Mouse (Mus musculus): ENCODE results near the gene Myod1. TPM values are rescaled to one million over a fixed set of nuclear protein-coding genes. Genes with fewer than 3 reads are reported as not detected.

Gene Myod1
- total RNA-seq (2021): not detected
- long read RNA-seq, experiment 1: 0 reads
- long read RNA-seq, experiment 2: 0 reads

DNA sequence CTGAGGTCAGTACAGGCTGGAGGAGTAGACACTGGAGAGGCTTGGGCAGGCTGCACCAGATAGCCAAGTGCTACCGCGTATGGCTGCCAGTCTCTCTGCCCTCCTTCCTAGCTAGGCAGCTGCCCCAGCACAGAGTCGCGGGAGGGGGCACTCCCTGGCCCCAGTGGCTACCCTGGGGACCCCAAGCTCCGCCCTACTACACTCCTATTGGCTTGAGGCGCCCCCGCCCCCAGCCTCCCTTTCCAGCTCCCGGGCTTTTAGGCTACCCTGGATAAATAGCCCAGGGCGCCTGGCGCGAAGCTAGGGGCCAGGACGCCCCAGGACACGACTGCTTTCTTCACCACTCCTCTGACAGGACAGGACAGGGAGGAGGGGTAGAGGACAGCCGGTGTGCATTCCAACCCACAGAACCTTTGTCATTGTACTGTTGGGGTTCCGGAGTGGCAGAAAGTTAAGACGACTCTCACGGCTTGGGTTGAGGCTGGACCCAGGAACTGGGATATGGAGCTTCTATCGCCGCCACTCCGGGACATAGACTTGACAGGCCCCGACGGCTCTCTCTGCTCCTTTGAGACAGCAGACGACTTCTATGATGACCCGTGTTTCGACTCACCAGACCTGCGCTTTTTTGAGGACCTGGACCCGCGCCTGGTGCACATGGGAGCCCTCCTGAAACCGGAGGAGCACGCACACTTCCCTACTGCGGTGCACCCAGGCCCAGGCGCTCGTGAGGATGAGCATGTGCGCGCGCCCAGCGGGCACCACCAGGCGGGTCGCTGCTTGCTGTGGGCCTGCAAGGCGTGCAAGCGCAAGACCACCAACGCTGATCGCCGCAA lies at the start of gene Myod1:
TSS of gene Myod1 (plus strand) at position 303 of the 836 bp plus-strand sequence.
- no peak for DNase-seq

DNA sequence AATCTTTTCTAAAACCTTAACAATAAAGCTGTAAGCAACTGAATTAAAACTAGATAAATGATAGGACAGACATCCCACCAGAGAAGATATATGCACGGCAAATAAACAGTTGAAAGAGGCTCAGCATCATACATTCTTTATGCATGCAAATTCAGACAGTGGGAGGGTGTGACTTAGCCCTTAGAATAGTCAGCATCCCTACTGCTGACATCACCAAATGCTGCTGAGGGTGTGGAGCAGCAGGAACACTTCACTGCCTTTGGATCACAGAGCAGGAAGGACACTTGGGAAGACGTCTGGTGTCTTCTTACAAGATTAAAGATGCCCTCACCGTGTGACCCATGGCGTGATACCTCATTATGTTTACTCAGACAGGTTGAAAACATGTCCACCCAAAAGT lies 48.4 kb upstream of the Myod1 start:
- no peak for DNase-seq

DNA sequence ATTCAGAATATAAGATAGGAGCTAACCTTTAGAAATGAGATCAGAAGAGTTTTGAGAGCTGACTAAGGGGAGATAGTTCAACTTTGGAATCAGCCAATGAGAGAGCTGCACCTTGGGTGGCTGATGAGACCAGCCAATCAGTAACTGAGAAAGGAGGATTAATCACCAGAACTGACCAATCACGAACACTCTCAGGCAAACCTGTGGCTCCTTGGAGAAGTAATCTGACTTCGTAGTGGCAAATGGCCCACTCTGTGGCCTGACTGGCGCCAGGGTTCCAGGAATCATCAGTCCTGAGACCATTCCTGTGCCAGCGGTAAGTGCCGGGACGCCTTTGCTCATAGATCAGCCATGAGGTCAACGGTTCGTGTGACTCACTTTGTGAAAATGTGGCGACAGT lies 38.9 kb upstream of the Myod1 start:
- no peak for DNase-seq

DNA sequence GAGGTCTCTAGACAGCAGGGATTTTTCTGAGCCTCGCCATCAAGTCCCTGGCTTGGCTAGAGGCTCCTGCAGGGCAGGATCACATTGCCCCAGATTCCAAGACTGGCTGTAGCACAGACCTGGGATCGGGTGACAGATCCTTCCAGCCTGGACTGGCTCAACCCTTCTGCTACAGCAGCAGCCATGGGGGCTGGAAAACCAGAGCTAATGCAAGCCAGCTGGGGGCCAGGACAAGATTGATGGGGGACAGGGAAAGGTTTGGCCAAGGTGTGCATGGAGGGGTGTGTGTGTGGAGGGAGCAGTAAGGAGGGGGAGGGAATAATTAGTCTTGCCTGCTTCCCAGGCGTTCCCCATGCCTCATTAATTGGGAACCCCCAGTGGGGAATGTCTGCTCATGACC lies 36.5 kb upstream of the Myod1 start:
- DNase-seq: no peak

DNA sequence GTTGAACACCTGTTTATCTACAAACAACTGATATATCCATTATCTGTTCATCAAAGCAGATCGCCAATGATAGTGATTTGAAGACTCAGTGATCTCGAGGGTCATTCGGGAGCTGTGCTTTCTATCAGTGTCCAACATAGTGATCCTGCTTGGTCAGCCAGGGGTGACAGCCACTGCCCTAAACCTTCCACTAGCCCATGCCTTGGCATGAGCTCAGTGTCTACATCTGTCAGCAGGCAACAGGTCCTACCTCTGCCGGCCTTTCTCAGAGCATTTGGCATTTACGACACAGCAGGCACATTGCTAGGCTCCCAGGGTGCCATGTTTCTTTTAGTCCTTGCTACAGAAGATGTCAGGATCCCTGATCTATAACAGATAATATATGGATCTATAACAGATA lies 36.0 kb upstream of the Myod1 start:
- DNase-seq: no peak

DNA sequence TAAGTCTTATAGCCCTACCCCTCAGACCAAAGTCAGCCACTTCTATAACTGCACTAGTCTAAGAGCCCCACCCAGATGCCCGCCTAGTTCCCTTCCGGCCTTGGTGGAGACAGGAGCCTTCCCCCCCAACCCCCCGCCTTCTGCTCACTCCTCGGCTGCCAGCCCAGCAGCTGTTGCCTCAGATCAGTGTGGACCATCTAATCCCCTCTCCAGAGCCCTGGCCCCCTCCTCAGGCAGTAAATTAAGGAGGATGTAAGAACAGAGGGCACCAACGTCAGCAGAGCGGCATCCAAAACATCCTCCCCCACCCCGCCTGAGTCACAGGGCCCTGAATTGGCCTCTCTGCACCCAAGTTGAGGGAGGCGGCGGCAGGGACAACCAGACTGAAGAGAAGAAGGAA lies 34.8 kb upstream of the Myod1 start:
- no peak for DNase-seq

DNA sequence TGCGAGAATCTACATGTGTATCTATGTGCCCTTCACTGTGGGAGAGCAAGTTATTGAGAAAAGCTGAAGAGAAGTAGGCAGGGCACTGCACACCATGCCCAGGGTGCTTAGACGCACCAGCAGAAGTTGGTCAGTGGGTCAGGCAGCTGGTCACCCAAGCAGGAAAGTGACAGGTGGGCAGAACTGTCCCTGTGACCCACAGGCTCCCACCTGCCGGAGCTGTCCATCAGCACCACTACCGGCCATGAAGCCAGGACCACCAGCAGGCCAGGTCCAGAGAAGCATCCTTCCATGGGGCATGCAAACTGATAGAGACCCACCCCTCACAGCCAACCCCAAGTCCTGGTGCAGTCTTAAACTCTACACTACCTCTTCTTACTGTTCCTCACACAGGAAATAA lies 28.6 kb upstream of the Myod1 start:
- no peak for DNase-seq

DNA sequence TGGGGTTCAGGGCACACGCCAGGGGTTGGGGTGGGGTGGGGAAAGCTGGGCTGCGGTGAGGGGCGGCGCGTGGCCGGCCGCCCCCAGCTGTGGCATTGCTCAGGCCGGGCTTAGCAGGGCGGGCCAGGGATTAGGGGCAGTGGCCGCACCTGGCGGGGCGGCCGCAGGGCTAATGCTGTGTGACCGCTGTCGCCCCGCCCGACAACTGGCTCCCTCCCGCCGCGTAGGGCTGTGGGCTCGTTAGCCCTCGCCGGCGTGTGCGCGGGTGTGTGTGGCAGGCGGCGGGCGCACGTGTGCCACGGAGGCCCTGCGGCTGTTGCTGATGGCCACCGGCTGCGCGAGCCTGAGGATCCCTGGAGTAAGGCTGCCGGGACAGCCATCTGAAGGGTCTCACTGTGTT lies 27.5 kb upstream of the Myod1 start:
- no peak for DNase-seq

DNA sequence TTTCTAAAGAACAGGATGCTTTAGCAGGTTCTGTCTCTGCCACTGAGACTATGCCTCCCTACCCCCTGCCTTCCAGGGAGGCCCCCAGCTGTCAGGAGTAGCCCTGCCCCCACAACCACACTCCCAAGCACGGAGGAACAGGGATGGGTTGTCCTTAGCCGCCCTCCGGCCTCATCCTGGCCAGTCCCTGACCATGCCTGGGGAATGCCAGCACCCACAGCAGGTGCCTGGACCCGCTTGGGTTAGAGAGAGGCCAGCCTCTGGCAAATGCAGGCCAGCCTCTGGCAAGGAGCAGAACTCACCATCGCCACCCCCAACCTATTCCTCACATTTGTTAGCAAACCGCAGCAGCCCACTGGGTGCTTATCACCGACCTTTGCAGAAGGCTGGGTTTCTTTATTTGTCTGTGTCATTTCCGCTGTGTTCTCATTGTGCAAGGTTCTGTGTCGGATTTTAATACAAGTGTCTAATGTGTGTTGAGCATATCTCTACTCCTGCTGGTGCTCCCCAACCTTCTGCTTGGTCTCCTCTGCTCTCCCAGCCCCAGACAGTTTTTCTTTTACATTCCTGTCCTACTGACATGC lies 26.1 kb upstream of the Myod1 start:
- DNase-seq: no peak

DNA sequence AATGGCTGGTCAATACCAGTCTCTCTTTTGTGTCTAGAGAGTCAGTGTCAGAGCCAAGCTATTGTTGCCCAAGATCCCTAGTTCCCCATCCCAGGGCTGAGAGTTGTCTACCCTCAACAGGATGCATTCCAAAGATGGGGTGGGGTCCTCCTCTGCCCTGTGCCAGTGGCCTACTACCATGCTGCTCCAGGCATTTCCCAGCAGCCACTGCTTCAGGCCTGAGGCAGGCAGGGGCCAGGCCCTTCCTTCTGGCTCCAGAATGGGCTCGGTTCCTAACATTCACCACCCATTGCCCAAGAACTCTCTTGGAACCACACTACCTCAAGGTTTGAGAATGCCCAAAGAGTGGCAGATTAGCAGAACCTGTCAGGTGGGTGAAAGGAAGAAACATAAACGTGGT lies 23.5 kb upstream of the Myod1 start:
- DNase-seq: no peak

DNA sequence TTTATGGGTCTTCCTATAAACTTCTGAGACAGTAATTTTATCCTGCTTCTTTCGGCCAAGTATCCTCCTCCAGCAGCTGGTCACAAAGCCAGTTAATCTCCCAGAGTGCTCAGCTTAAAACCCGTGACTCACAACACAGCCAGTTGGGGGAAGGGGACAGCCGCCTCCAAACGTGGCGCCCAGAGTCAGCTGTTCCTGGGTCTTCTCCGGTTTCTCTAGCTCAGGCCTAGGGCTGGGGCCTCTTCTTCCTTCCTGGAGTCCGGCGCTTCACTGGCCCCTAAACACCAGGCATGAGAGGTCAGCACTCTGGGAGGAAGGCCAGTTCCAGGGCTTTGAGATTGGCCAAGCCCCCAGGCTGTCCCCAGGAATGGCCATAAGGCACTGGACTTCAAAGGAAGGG lies 23.1 kb upstream of the Myod1 start:
- DNase-seq: no peak

DNA sequence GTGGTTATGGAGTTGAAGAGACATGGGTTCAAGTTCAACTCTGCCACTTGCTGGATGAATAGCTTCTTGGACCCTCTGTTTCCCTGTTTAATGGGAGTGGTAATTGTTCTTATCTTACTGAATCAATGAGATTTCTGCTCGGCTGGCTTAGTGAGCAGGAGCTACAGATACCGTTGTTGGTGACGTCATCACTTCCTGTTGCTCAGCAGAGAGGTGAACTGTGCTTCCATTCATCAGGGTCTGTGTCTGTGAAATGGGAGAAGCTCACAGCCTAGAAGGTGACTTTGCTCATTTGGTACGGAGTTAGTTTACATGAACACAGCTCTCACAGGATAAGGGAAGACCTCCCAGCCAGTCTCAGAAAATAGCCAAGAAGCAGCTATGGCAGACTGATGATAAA lies 22.4 kb upstream of the Myod1 start:
- no peak for DNase-seq

DNA sequence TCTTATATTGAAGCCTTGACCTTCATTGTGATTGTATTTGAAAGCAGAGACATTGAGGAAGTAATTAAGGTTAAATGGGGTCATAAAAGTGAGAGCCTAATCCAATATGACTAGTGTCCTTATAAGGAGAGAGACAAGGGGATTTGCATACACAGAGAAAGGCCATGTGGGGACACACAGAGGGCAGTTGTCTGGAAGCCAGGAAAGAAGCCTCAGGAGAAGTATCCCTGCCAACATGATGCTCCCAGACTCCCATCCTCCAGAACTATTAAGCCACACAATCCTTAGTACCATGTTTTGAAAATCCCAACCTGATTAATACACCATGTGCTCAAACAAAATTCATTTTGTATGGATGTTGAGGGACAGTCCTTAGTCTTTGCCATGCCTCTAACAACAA lies 14.5 kb upstream of the Myod1 start:
- no peak for DNase-seq

DNA sequence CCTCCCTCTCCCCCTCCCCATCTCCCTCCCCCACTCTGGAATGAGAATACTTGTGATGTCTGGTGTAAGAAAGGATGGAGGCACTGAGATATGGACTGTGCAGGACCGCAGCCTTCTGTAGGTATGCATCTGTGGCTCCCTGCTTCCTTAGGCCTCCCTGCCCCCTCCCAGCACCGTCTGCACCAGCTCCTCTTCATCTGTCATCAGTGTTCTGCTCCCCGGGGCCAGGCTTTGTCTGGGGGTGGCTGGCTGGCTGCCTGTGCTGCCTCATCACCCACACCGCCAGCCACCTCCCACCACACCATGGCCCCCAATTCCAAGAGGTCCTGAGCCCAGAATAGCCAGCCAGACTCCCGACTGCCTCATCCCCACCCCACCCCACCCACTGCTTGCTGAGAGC lies 12.1 kb upstream of the Myod1 start:
- DNase-seq: no peak

DNA sequence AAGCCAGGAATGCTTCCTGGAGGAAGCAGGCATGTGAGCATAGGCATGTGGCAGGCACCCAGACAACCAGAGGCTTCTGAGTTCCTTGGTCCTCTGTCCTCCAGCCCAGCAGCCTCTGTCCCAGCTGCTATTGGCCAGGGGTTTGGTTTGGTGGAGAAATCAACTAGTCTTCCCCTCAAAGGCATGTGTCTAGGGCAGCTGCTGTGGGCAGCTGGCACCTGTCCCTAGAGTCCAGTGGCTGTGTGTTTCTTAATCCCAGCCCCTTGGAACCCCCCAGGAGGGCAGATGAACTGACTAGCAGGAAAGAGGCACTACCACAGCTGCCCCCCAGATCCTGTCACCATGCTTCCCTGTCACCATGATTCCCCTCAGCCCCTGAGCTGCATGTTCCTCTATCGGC lies 10.5 kb upstream of the Myod1 start:
- no peak for DNase-seq

DNA sequence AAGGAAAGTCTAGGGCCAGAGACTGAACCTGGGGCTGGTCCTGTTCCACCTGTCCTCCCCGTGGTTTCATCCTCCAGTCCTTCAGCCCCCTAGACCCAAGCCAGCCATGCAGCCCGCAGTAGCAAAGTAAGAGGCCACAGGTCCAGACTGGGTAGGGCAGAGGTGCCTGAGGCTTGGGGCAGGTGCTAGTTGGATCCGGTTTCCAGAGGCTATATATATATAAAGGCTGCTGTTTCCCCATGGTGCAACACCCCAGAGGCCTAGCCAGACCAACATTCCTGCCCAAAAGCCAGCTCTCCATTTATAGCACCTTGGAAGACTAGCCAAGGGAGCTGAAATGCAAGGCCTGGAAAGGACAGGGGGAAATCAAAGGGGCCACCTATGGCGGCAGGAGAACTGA lies 5.2 kb upstream of the Myod1 start:
- DNase-seq: peak; percentile 18 to 22

DNA sequence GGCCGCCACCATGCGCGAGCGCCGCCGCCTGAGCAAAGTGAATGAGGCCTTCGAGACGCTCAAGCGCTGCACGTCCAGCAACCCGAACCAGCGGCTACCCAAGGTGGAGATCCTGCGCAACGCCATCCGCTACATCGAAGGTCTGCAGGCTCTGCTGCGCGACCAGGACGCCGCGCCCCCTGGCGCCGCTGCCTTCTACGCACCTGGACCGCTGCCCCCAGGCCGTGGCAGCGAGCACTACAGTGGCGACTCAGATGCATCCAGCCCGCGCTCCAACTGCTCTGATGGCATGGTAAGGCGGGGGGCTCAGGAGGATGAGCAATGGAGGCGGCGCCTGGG lies 703 bp downstream of the Myod1 start:
- DNase-seq: no peak

DNA sequence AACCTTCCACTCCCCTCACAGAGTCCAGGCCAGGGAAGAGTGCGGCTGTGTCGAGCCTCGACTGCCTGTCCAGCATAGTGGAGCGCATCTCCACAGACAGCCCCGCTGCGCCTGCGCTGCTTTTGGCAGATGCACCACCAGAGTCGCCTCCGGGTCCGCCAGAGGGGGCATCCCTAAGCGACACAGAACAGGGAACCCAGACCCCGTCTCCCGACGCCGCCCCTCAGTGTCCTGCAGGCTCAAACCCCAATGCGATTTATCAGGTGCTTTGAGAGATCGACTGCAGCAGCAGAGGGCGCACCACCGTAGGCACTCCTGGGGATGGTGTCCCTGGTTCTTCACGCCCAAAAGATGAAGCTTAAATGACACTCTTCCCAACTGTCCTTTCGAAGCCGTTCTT lies 1.8 kb downstream of the Myod1 start:
- peak in 1 of 2 experiments; percentile 32 for DNase-seq

DNA sequence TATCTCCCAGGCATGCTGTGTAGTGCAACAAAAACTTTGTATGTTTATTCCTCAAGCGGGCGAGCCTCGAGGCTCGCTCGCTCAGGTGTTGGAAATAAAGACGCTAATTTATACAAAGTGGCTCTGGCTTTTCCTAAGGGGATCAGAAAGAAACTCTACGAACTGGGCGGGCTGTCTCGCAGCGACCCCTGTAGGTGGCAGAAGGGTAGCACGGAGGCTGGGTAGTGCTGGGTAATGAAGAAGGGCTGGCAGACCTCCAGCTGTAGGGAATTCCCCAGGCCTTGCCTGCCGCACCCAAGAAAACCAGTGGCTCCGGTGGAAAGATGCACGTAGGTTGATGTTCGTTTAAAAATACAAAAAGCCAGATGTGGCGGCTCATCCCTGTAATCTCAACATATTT lies 2.7 kb downstream of the Myod1 start:
- peak; percentile 49 to 52 for DNase-seq

DNA sequence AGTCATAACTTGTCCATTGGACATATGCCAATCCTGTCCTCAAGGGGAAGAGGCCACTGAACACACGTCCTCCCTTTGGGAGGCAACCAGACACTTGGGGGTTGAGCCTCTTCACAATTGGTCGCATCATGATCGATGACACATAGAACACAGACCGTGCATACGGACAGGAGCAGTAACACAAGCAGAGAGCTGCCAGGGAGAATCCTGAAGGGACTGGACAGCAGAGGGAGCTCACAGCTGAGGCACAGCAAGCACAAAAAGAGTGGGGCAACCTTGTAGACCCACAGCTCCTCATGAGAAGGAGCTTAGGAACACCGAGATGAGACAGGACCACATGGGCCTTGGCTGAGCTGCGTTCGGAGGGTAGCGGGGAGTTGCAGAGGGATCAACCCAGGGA lies 4.4 kb downstream of the Myod1 start:
- no peak for DNase-seq

DNA sequence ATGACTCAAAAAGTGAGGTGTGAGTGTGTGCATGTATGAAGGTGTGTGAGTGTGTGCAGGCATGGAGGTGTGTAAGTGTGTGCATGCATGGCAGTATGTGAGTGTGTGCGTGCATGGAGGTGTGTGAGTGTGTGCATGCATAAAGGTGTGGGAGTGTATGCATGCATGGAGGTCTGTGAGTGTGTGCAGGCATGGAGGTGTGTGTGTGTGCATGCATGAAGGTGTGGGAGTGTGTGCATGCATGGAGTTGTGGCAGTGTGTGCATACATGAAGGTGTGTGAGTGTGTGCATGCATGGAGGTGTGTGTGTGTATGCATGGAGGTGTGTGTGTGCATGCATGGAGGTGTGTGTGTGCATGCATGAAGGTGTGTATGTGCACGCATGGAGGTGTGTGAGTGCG lies 11.2 kb downstream of the Myod1 start:
- no peak for DNase-seq

DNA sequence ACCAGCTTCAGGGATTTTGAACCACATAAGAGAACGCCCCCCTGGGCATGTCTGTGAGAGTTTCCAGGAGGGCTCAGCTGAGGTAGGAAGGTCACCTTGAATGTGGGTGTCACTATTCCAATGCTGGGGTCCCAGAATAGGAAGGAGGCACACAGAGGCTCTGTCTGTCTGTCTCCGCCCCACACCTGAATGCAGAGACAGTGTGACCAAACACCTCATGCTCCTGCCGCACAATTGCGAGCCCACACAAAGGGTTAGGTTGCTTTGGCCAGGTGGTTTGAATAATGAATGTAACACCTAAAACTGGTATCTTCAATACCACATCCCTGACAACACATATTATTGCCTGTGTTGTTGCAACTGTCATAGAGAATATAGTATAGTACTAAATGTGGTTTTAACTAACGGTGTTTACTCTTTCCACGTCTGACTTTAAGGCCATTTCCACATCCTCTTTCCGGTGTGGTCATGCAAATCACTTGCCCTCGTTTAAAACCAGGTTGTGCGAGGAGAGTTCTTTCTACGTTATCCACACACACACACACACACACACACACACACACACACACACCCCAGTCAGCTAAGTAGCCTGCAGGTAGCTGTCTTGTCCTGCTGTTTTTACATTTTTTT lies 13.3 kb downstream of the Myod1 start:
- no peak for DNase-seq

DNA sequence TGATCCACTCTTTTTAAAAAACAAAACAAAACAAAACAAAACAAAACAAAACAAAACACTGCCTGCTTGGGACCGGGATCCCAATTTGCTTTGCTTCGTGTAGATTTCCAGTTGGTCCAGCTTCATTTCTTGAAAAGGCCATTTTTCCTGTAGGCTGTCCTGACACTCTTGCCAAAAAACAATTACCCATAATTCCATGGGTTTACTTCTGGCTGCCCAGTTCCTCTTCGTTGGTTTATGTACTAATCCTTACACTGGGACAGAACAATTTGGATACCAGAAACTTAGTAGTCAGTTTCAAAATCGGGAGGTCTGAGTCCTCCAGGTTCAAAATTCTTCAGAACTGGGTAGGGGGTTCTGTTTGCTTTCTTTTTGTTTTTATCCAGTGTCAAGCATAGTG lies 14.0 kb downstream of the Myod1 start:
- DNase-seq: no peak

DNA sequence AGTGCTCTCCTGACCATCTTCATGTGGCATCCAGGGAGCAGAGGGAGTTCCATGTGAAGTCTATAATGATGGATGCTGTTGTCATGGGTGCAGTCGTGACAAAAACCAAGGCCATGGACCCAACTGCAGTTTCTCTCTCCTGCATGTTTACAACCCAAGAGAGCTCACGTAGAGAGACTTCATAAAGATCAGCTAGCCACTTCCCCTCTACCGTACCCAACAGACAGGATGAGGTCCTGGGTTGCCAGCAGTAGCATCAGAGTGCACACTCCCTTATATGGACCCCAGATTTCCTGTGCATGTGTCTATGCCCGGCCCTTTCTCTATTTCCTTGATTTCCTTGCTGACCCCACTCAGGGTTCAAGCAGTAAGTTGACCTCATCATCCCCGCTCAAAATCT lies 15.4 kb downstream of the Myod1 start:
- no peak for DNase-seq

Data from heart, adult 18-20 months (tissue).